Mouse (Mus musculus): ENCODE data around the gene Ap1m2. TPM values are rescaled to one million over a fixed set of nuclear protein-coding genes. Genes with fewer than 3 reads are reported as not detected.

The Ap1m2 gene
- total and polyA plus RNA-seq, 3 experiments, result 1.0 TPM; not detected in 2

DNA sequence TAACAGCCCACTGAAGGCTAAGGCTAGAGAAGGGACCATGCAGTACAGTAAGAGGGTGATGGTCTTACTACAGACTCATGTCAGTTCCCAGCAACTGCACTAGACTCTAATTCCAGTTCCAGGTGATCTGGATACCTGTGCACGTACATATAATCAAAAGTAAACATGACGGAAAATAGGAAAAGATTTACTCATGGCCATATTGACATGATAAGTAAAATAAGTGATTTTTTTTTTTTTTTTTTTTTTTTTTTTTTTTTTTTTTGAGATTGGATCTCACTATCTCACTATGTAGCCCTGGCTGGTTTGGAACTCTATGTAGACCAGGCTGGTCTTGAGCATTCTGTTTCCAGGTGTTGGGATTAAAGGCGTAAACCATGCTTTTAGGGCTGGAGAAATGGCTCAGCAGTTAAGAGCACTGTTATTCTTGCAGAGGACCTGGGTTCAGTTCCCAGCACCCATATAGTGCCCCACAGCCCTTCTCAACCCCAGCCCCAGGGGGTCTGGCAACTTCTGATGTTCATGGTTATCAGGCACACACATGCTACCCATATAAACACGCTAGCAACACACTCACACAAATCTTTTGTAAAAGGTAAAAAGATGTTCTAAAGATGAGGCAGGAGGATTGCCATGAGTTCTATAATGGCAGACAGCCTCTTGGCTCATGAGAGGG, 39.7 kb upstream of the Ap1m2 start:
- no peak for DNase-seq
- Histone ChIP-seq H3K36me3 (ENCODE audit: control insufficient read depth, insufficient read depth, low read length) (no peaks in the 10 kb centered on the region), H3K4me1 (ENCODE audit: control insufficient read depth, insufficient read depth, low read length) (peaks cover 3% of the 10 kb centered on the region), H3K9ac (ENCODE audit: low read depth, low read length) (no peak overlapping the region), H3K27ac (no peak overlapping the region), H3K79me2 (replicated peaks; ENCODE audit: control insufficient read depth, insufficient read depth, low read length) (no peaks in the 10 kb centered on the region), H3K27me3 (ENCODE audit: control insufficient read depth, insufficient read depth, low read length) (no peaks in the 10 kb centered on the region), H3K4me3 (no peak overlapping the region)
- 95% methylated on average over 4 of the region's 4 CpGs for WGBS
- TF ChIP-seq EP300 (IDR thresholded peaks at IDR 0.05; ENCODE audit: insufficient read depth, low read depth, low read length) (no peak), CTCF (IDR thresholded peaks at IDR 0.05) (no peak), POLR2A (IDR thresholded peaks at IDR 0.05; ENCODE audit: insufficient read depth, low read depth, low read length) (no peak)
- intact Hi-C loops (cut with DNase I), result no loop called here

DNA sequence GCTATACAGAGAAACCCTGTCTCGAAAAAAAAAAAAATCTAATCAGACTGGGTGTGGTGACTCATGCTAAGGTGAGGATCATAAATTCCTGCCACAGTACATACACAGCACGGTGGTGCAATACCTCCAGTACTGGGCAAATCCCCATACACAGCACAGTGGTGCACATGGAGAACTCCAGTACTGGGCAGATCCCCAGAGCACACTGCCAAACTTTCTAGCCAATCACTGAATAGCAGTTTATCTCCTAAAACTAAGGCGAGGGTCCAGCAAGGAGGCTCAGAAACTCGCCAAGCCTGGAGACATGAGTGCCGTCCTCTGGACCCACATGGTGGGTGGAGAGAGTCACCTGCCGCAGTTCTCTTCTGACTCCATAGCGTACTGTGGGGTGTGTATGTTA, 39.0 kb upstream of the Ap1m2 start:
- Histone ChIP-seq H3K4me3 (no peak overlapping the region), H3K79me2 (replicated peaks; ENCODE audit: control insufficient read depth, insufficient read depth, low read length) (no peaks in the 10 kb centered on the region), H3K36me3 (ENCODE audit: control insufficient read depth, insufficient read depth, low read length) (no peaks in the 10 kb centered on the region), H3K4me1 (ENCODE audit: control insufficient read depth, insufficient read depth, low read length) (peaks cover 3% of the 10 kb centered on the region), H3K27ac (no peak overlapping the region), H3K9ac (ENCODE audit: low read depth, low read length) (no peak overlapping the region), H3K27me3 (ENCODE audit: control insufficient read depth, insufficient read depth, low read length) (no peaks in the 10 kb centered on the region)
- no peak for TF ChIP-seq CTCF (IDR thresholded peaks at IDR 0.05)
- TF ChIP-seq POLR2A (IDR thresholded peaks at IDR 0.05; ENCODE audit: insufficient read depth, low read depth, low read length), result no peak
- no peak for TF ChIP-seq EP300 (IDR thresholded peaks at IDR 0.05; ENCODE audit: insufficient read depth, low read depth, low read length)
- DNase-seq, result no peak
- intact Hi-C loops (cut with DNase I), result no loop called here
- 73% methylated on average over 7 of the region's 7 CpGs for WGBS

DNA sequence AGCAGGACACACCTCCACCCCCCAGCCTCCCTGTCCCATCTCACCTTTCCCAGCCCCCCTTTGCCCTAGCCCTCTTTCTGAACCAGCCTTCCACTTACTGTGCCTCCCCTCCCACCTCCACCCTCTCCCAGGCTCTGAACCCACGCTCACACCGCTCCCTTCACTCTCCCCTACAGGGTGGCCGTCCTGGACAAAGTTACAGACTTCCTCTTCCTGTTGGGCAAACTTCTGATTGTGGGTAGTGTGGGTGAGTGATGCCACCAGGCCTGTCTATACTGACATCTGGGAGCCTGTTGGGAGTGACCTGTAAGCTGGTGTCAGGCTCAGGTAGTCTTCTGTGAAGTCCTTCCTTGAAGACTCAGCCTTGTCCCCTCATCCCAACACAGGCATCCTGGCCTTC, 36.0 kb upstream of the Ap1m2 start:
- Histone ChIP-seq H3K27me3 (ENCODE audit: control insufficient read depth, insufficient read depth, low read length) (no peaks in the 10 kb centered on the region), H3K9ac (ENCODE audit: low read depth, low read length) (no peak overlapping the region), H3K4me3 (no peak overlapping the region), H3K36me3 (ENCODE audit: control insufficient read depth, insufficient read depth, low read length) (no peaks in the 10 kb centered on the region), H3K27ac (no peak overlapping the region), H3K4me1 (ENCODE audit: control insufficient read depth, insufficient read depth, low read length) (peaks cover 3% of the 10 kb centered on the region), H3K79me2 (replicated peaks; ENCODE audit: control insufficient read depth, insufficient read depth, low read length) (no peaks in the 10 kb centered on the region)
- intact Hi-C loops (cut with DNase I), result no loop called here
- no peak for TF ChIP-seq POLR2A (IDR thresholded peaks at IDR 0.05; ENCODE audit: insufficient read depth, low read depth, low read length)
- no peak for TF ChIP-seq CTCF (IDR thresholded peaks at IDR 0.05)
- no peak for TF ChIP-seq EP300 (IDR thresholded peaks at IDR 0.05; ENCODE audit: insufficient read depth, low read depth, low read length)
- no peak for DNase-seq
- 79% methylated on average over 3 of the region's 3 CpGs for WGBS

DNA sequence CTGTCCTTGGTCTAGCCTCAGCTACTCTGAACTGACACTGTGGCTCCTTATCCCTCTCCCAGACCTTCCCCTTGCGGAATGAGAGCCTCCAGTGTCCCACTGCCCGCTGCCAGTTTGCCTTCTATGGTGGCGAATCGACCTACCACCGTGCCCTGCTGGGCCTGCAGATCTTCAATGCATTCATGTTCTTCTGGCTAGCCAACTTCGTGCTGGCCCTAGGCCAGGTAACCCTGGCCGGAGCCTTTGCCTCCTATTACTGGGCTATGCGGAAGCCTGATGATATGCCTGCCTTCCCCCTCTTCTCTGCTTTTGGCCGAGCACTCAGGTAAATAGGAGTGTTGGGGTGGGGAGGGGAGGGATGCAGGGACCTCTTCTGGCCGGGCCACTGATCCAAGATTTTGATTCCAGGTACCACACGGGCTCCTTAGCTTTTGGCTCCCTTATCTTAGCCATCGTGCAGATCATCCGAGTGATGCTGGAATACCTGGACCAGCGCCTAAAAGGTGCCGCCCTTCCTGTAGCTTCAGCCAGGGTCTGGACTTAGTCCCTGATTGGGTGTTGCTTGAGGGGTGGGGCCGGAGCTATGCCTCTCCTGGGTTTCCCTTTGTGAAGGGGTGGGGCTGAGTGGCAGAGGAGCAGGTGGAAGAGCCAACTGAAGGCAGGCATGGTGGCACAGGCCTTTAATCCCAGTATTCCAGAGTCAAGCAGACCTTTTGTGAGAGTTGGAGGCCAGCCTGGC, 34.7 kb upstream of the Ap1m2 start:
- peak; percentile 57 to 59 for DNase-seq
- H3K9ac ChIP-seq (ENCODE audit: low read depth, low read length), result no peak overlapping the region
- intact Hi-C loops (cut with DNase I), result no loop called here
- 51% methylated on average over 16 of the region's 16 CpGs for WGBS
- H3K27me3 ChIP-seq (ENCODE audit: control insufficient read depth, insufficient read depth, low read length), result no peaks in the 10 kb centered on the region
- no peak overlapping the region for H3K4me3 ChIP-seq
- no peaks in the 10 kb centered on the region for H3K79me2 ChIP-seq (replicated peaks; ENCODE audit: control insufficient read depth, insufficient read depth, low read length)
- H3K4me1 ChIP-seq (ENCODE audit: control insufficient read depth, insufficient read depth, low read length), result no peaks in the 10 kb centered on the region
- no peaks in the 10 kb centered on the region for H3K36me3 ChIP-seq (ENCODE audit: control insufficient read depth, insufficient read depth, low read length)
- TF ChIP-seq CTCF (IDR thresholded peaks at IDR 0.05) (no peak), EP300 (IDR thresholded peaks at IDR 0.05; ENCODE audit: insufficient read depth, low read depth, low read length) (no peak), POLR2A (IDR thresholded peaks at IDR 0.05; ENCODE audit: insufficient read depth, low read depth, low read length) (no peak)
- no peak overlapping the region for H3K27ac ChIP-seq

DNA sequence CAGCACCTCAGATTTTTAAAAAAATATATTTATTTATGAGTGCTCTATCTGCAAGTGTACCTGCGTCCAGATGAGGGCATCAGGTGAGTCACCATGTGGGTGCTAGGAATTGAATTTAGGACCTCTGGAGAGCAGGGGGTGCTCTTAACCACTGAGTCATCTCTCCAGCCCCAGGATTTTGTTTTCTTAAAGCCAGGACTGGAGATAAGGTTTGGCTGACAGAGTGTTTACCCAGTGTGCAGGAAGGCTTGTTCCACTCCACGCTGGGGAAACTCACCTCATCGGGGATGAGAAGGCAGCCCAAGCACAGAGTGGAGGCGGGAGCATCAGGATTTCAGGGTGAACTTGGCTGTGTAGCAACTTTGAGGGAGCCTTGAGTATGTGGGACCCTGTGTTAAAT, 28.3 kb upstream of the Ap1m2 start:
- Histone ChIP-seq H3K4me1 (ENCODE audit: control insufficient read depth, insufficient read depth, low read length) (no peaks in the 10 kb centered on the region; the same call in 1 of the 2 replicates), H3K36me3 (ENCODE audit: control insufficient read depth, insufficient read depth, low read length) (no peaks in the 10 kb centered on the region; the same call in 1 of the 2 replicates), H3K4me3 (no peak overlapping the region), H3K79me2 (replicated peaks; ENCODE audit: control insufficient read depth, insufficient read depth, low read length) (no peaks in the 10 kb centered on the region), H3K27ac (no peak overlapping the region), H3K27me3 (ENCODE audit: control insufficient read depth, insufficient read depth, low read length) (no peaks in the 10 kb centered on the region), H3K9ac (ENCODE audit: low read depth, low read length) (no peak overlapping the region)
- TF ChIP-seq POLR2A (IDR thresholded peaks at IDR 0.05; ENCODE audit: insufficient read depth, low read depth, low read length) (no peak), CTCF (IDR thresholded peaks at IDR 0.05) (no peak), EP300 (IDR thresholded peaks at IDR 0.05; ENCODE audit: insufficient read depth, low read depth, low read length) (no peak)
- no peak for DNase-seq
- intact Hi-C loops (cut with DNase I), result no loop called here
- 46% methylated on average over 4 of the region's 4 CpGs for WGBS

DNA sequence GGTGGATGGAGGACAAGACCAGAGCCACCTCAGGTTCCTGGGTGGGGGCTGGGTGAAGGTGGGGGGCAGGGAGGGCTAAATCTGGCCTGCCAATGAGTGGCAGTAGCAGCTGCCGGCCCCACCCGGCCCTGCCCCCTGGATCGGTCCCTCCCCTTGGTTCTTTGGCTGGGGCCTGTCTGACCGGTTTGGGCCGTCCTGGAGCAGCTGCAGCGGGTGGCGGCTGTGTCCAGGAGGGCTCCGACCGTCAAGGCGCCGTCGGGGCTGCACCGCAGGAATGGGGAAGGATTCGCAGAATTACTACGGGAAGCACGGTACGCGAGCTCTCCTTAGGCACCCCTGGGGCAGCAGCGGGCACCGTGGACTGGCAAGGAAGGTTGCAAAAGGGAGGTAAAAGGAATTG, 25.5 kb upstream of the Ap1m2 start:
- TF ChIP-seq EP300 (IDR thresholded peaks at IDR 0.05; ENCODE audit: insufficient read depth, low read depth, low read length) (no peak), CTCF (IDR thresholded peaks at IDR 0.05) (no peak), POLR2A (IDR thresholded peaks at IDR 0.05; ENCODE audit: insufficient read depth, low read depth, low read length) (peak; percentile 55; the same call in 1 of the 2 replicates)
- Histone ChIP-seq H3K9ac (ENCODE audit: low read depth, low read length) (peak overlapping the region; percentile 75), H3K36me3 (ENCODE audit: control insufficient read depth, insufficient read depth, low read length) (no peaks in the 10 kb centered on the region; the same call in 1 of the 2 replicates), H3K79me2 (replicated peaks; ENCODE audit: control insufficient read depth, insufficient read depth, low read length) (no peaks in the 10 kb centered on the region), H3K4me1 (ENCODE audit: control insufficient read depth, insufficient read depth, low read length) (peaks cover 4% of the 10 kb centered on the region), H3K27me3 (ENCODE audit: control insufficient read depth, insufficient read depth, low read length) (no peaks in the 10 kb centered on the region), H3K27ac (peak overlapping the region; percentile 75), H3K4me3 (peak overlapping the region; percentile 41)
- peak; percentile 49 to 62 for DNase-seq
- 39% methylated on average over 20 of the region's 20 CpGs for WGBS
- intact Hi-C loops (cut with DNase I), result loop anchor here (2.0 kb wide), 1 partner anchor 25 kb away; the partner anchor contains the start of gene Ap1m2

Measured in heart, adult 2 months (tissue).